Mouse (Mus musculus) liver, adult 2 months (tissue): ENCODE measurements around the gene Reck. TPM values are rescaled to one million over a fixed set of nuclear protein-coding genes. Genes with fewer than 3 reads are reported as not detected.

Experiments
- DNase-seq: peaks from one replicate; pipeline ENCODE4 v3.0.0-alpha.2; 2011; ENCODE audit warnings: low read depth, low spot score; ENCODE audit errors: extremely low read depth
- H3K27ac ChIP-seq: fragments of 200-500 bp; replicated peaks from 2 replicates; pipeline ENCODE4 v1.5.1; 2012; ENCODE audit warnings: low read depth, mild to moderate bottlenecking, control low read depth, inconsistent platforms, low read length; ENCODE audit not compliant: insufficient read depth
- H3K27me3 ChIP-seq: fragments of 200-500 bp; 2 replicates; pipeline ENCODE4 v1.6.1; 2012; ENCODE audit warnings: mild to moderate bottlenecking, moderate library complexity, low read length, inconsistent platforms; ENCODE audit not compliant: control insufficient read depth, insufficient read depth
- H3K36me3 ChIP-seq: fragments of 200-500 bp; 2 replicates; pipeline ENCODE4 v1.6.1; 2012; ENCODE audit warnings: low read length, inconsistent platforms; ENCODE audit not compliant: control insufficient read depth, insufficient read depth
- H3K4me1 ChIP-seq: fragments of 200-500 bp; 2 replicates; pipeline ENCODE4 v1.6.1; 2011; ENCODE audit warnings: low read length; ENCODE audit not compliant: control insufficient read depth, insufficient read depth
- H3K4me3 ChIP-seq: fragments of 200-500 bp; 2 replicates; pipeline ENCODE4 v1.5.1; 2011; ENCODE audit warnings: low read depth, mild to moderate bottlenecking, control low read depth, low read length, moderate library complexity; ENCODE audit not compliant: insufficient read depth
- H3K79me2 ChIP-seq: fragments of 200-500 bp; 2 replicates; pipeline ENCODE4 v1.6.1; 2012; ENCODE audit warnings: inconsistent platforms, mild to moderate bottlenecking, low read length, moderate library complexity; ENCODE audit not compliant: control insufficient read depth, insufficient read depth
- H3K9ac ChIP-seq: fragments of 200-500 bp; 2 replicates; pipeline ENCODE4 v1.6.1; 2012; ENCODE audit warnings: low read depth, mild to moderate bottlenecking, control low read depth, inconsistent platforms, low read length
- CTCF ChIP-seq: fragments of 200-500 bp; IDR thresholded peaks from 2 replicates; pipeline ENCODE4 v1.5.1; 2011; ENCODE audit warnings: low read depth, low read length, control low read depth
- POLR2A ChIP-seq: fragments of 200-500 bp; IDR thresholded peaks from 2 replicates; pipeline ENCODE4 v1.6.1; 2011; ENCODE audit warnings: low read length, control low read depth; ENCODE audit not compliant: insufficient read depth; ENCODE audit errors: extremely low read depth
- WGBS: fragments of 180-500 bp; shearing (Covaris S2); methylation state at CpG from one replicate; pipeline ENCODE4 v1.1.7; 2018; 5-methylcytosine and 5-hydroxymethylcytosine counted together
- polyA plus RNA-seq: library from polyadenylated mRNA; depleted of rRNA; stranded (reverse); fragments of >200 nt; gene quantifications from 2 replicates; pipeline ENCODE4 v1.2.3, GENCODE M21; 2012; rRNA removed
- total RNA-seq: library from RNA; depleted of rRNA; stranded (reverse); fragments of >200 nt; gene quantifications from 2 replicates; pipeline ENCODE4 v1.2.3, GENCODE M21; 2014; rRNA removed

Reck gene
- total RNA-seq (1.9 and 2.2 TPM in 2 replicates), polyA plus RNA-seq (2.4 and 2.6 TPM in 2 replicates)

- Histone ChIP-seq H3K36me3 (no peaks in the 10 kb centered on the region), H3K9ac (peak within 1 kb of the TSS; percentile 74), H3K27me3 (no peaks in the 10 kb centered on the region), H3K4me1 (peaks cover 2% of the 10 kb centered on the region; the same call in 1 of the 2 replicates), H3K27ac (peak within 1 kb of the TSS; percentile 30), H3K79me2 (no peaks in the 10 kb centered on the region), H3K4me3 (peak within 1 kb of the TSS; percentile 78)
- DNase-seq, result peak; percentile 31
- 1% methylated on average over 73 of the region's 73 CpGs for WGBS
- no peak for TF ChIP-seq CTCF
- no peak for TF ChIP-seq POLR2A
These were observed at the start of gene Reck for GRCm38 (mm10) chr4:43875160-43875918. Gene Reck (plus strand): TSS chr4:43875530.

GRCm38 (mm10) chr4:43828806-43829205 lies 46.5 kb upstream of the Reck start:
- WGBS, result 90% methylated on average over 4 of the region's 4 CpGs
- DNase-seq, result no peak

GRCm38 (mm10) chr4:43832031-43832430 lies 43.3 kb upstream of the Reck start:
- H3K4me1 ChIP-seq, result no peaks in the 10 kb centered on the region
- H3K36me3 ChIP-seq, result no peaks in the 10 kb centered on the region
- no peak overlapping the region for H3K9ac ChIP-seq
- DNase-seq, result no peak
- no peaks in the 10 kb centered on the region for H3K79me2 ChIP-seq
- H3K27me3 ChIP-seq, result no peaks in the 10 kb centered on the region
- no peak overlapping the region for H3K27ac ChIP-seq
- H3K4me3 ChIP-seq, result no peak overlapping the region
- 70% methylated on average over 5 of the region's 5 CpGs for WGBS
- TF ChIP-seq CTCF (no peak; the same call in 1 of the 2 replicates), POLR2A (no peak)

More at GRCm38 (mm10) chr4:43828806-43829205, 46.5 kb upstream of the Reck start:
- Histone ChIP-seq H3K9ac (no peak overlapping the region), H3K36me3 (no peaks in the 10 kb centered on the region), H3K4me3 (no peak overlapping the region), H3K27ac (no peak overlapping the region), H3K79me2 (no peaks in the 10 kb centered on the region), H3K4me1 (no peaks in the 10 kb centered on the region), H3K27me3 (no peaks in the 10 kb centered on the region)
- TF ChIP-seq POLR2A (no peak), CTCF (no peak)

- no peaks in the 10 kb centered on the region for H3K79me2 ChIP-seq
- no peak overlapping the region for H3K27ac ChIP-seq
- no peak for DNase-seq
- H3K4me1 ChIP-seq, result no peaks in the 10 kb centered on the region
- TF ChIP-seq POLR2A, result no peak
- no peak for TF ChIP-seq CTCF
- no peak overlapping the region for H3K4me3 ChIP-seq
- H3K9ac ChIP-seq, result no peak overlapping the region
- H3K27me3 ChIP-seq, result no peaks in the 10 kb centered on the region
- H3K36me3 ChIP-seq, result no peaks in the 10 kb centered on the region
- 66% methylated on average over 5 of the region's 5 CpGs for WGBS
These were observed 41.6 kb upstream of the Reck start for GRCm38 (mm10) chr4:43833752-43834151.

- no peaks in the 10 kb centered on the region for H3K27me3 ChIP-seq
- DNase-seq, result no peak
- no peak overlapping the region for H3K9ac ChIP-seq
- H3K27ac ChIP-seq, result no peak overlapping the region
- no peaks in the 10 kb centered on the region for H3K79me2 ChIP-seq
- WGBS, result 40% methylated on average over 4 of the region's 4 CpGs
- no peak overlapping the region for H3K4me3 ChIP-seq
- no peaks in the 10 kb centered on the region for H3K4me1 ChIP-seq
- TF ChIP-seq CTCF, result no peak
- no peak for TF ChIP-seq POLR2A
- H3K36me3 ChIP-seq, result no peaks in the 10 kb centered on the region
These were observed 40.6 kb upstream of the Reck start for GRCm38 (mm10) chr4:43834749-43835148.

GRCm38 (mm10) chr4:43838326-43838725 lies 37.0 kb upstream of the Reck start:
- no peak overlapping the region for H3K9ac ChIP-seq

More at GRCm38 (mm10) chr4:43838326-43838725, 37.0 kb upstream of the Reck start:
- Histone ChIP-seq H3K27me3 (no peaks in the 10 kb centered on the region), H3K27ac (no peak overlapping the region), H3K4me1 (no peaks in the 10 kb centered on the region), H3K36me3 (no peaks in the 10 kb centered on the region), H3K4me3 (no peak overlapping the region), H3K79me2 (no peaks in the 10 kb centered on the region)
- DNase-seq, result no peak
- no peak for TF ChIP-seq CTCF
- no peak for TF ChIP-seq POLR2A
- WGBS, result 51% methylated on average over 3 of the region's 3 CpGs
